Mouse (Mus musculus) E14TG2a.4 (cell line): ENCODE results near the gene Acsf3.

ENCODE experiments used
- CTCF ChIP-seq: conservative IDR thresholded peaks from 2 replicates; pipeline ENCODE4 v1.5.1; 2014; ENCODE audit warnings: low read length
- NANOG ChIP-seq: IDR thresholded peaks from 2 replicates; pipeline ENCODE4 v1.6.1; 2014; ENCODE audit warnings: borderline replicate concordance, low read length, mixed read lengths

- TF ChIP-seq CTCF (no peak), NANOG (no peak)
Measured at GRCm38 (mm10) chr8:122775285-122776155, at the start of gene Acsf3.
